Mouse (Mus musculus): ENCODE results near the gene Mrps5. TPM values are rescaled to one million over a fixed set of nuclear protein-coding genes. Genes with fewer than 3 reads are reported as not detected.

Gene Mrps5
- 47.1 and 52.0 TPM in 2 replicates for polyA plus RNA-seq (2012; rRNA removed)

DNA sequence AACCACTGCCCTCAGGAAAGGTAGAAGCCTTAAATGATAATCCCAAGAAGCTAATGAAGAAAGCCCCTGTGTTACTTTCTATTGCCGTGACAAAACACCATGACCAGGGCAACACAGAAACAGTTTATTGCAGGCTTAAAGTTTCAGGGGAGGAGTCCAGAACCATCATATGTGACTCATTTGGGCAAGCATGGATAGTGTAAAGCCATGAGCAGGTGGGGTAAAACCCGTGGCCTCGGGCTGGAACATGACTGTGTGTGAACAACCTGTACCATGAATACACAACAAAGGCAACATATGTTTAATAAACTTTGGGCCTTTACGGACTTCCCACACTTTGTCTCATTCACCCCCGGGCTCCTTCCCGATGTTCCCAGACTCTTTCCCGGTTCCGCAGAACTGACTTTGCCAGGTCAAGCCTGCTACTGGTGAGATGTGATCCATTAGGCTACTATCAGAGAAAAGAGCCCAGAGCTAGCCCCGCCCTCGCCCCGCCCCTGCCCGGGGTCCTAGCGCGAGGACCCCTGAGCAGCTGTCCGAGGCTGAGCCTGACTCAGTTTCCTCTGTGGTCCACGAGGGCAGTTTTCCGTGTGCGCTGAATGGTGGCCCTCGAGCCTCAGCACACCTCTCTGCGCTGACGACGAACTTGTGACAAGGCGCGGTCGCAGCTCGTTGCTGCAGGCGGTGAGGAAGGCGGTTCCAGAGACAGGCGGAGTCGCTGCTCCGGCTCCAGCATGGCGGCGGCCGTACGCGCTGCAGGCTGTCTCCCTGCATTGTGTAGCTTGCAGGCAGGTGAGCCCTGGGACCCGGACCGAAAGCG lies at the start of gene Mrps5, which contains the start of gene Zfp661:
Gene Mrps5 (plus strand): TSS at position 529 of the 820 bp plus-strand sequence.
Gene Zfp661 (minus strand): TSS at position 401 of the 820 bp plus-strand sequence.

DNA sequence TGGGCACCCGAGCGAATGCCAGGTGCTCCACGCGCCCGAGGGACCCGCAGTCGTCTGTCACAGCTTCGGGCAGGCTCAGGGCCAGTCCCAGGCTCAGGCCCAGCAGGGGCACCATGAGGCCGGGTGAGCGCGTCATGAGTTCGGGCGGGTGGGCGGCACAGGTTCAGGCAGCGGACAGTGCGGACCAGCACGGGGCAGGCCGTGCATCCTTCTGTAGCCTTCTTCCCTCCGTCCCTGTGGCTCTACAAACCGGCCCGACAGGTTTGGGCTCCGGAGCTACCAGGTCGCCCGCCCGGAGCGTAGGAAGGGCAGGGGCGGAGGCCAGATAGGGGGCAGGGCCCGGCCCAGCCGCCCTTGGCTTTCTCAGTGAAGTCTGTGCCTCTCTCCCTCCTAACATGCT lies 45.8 kb upstream of the Mrps5 start, which contains the start of gene Prom2:
Gene Prom2 (minus strand): TSS at position 283 of the 400 bp plus-strand sequence.

DNA sequence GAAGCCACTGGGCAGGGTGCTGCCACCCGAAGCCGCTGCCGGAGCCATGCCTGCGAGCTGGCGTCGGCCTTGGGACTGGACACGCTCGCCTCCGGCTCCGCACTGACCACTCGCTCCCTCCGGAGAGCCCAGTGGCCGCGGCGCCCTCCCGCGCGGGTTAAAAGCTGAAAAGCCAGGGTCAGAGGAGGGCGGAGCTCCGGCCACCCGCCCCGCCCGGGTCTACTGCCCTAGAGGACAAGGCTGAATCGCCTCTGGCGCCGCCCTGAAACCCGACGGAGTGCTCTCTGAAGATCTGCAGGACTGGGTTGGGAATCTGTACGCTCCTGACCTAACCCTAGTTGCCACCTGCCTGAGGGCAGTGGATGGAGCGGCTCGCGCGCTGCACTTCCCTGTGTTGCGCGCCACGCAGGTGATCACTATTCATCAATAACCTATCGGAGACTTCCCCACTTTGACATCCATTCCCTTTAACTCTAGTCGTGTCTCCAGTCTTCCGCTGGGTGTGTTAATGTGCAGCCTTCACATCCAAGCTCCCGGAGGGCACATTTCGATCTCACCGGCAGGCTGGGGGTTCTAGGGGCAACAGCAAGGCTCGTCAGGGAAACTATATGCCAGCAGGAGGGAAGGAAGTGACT lies 69.2 kb downstream of the Mrps5 start, which contains the start of gene Mal:
Gene Mal (minus strand): TSS at position 610 of the 635 bp plus-strand sequence.

Other genes with a start within 250 kb of the Mrps5 start
- not detected in 2 replicates for gene Astl, start 248.6 kb upstream of the Mrps5 start, polyA plus RNA-seq (2012; rRNA removed)
- 0.59 and 0.71 TPM in 2 replicates for gene Adra2b, start 224.0 kb upstream of the Mrps5 start, polyA plus RNA-seq (2012; rRNA removed)
- 0.13 and 0.25 TPM in 2 replicates for gene Gpat2, start 162.0 kb upstream of the Mrps5 start, polyA plus RNA-seq (2012; rRNA removed)
- gene Fahd2a, start 142.7 kb upstream of the Mrps5 start, polyA plus RNA-seq (2012; rRNA removed), result 13.1 and 13.8 TPM in 2 replicates
- 1.8 and 2.1 TPM in 2 replicates for gene Kcnip3, start 65.1 kb upstream of the Mrps5 start, polyA plus RNA-seq (2012; rRNA removed)
- gene Prom2, start 45.8 kb upstream of the Mrps5 start, polyA plus RNA-seq (2012; rRNA removed), result 0.03 and 0.15 TPM in 2 replicates
- 1.8 and 2.8 TPM in 2 replicates for gene Zfp661, start 128 bp upstream of the Mrps5 start, polyA plus RNA-seq (2012; rRNA removed)
- 6.7 and 13.4 TPM in 2 replicates for gene Mal, start 69.5 kb downstream of the Mrps5 start, polyA plus RNA-seq (2012; rRNA removed)
- gene Mall, start 142.7 kb downstream of the Mrps5 start, polyA plus RNA-seq (2012; rRNA removed), result 142 and 235 TPM in 2 replicates
- gene Nphp1, start 201.7 kb downstream of the Mrps5 start, polyA plus RNA-seq (2012; rRNA removed), result 2.3 and 4.5 TPM in 2 replicates
- 51.2 and 57.7 TPM in 2 replicates for gene Mtln, start 205.3 kb downstream of the Mrps5 start, polyA plus RNA-seq (2012; rRNA removed)
- 0.50 and 1.0 TPM in 2 replicates for gene Bub1, start 244.6 kb downstream of the Mrps5 start, polyA plus RNA-seq (2012; rRNA removed)

All from colon, adult 2 months (tissue).